Mouse (Mus musculus): ENCODE results near the gene H2-Ab1. TPM values are rescaled to one million over a fixed set of nuclear protein-coding genes. Genes with fewer than 3 reads are reported as not detected.

The H2-Ab1 gene
- polyA plus RNA-seq, 1 experiment from 2014 or later: 10.0 TPM

DNA sequence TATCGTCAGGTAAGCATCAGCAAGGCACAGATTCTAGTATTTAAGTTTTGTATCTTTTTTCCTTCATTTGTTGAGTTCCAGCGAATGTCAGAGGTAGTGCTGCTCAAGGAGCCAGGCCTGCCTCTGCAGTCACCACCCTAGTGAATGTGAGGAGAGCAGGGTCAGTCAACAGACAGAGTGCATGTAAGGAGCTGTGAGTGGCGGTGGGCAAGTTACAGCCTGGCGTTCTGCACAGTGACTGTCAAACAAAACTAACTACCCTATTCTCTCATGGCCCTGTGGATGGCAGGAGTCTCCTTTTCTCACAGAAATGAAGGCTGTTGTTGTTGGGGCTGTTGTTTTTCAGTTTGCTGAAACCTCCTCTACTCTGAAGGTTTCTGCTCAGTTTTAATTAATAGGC lies 27.9 kb downstream of the H2-Ab1 start:
- no peaks in the 10 kb centered on the region for H3K9me3 ChIP-seq (ENCODE audit: control insufficient read depth, low read length)
- no peak overlapping the region for H3K27ac ChIP-seq (replicated peaks in 1 of 2; ENCODE audit: control insufficient read depth in 1 of 2, insufficient read depth in 1 of 2, low read depth in 2 of 2, low read length in 2 of 2)
- H3K27me3 ChIP-seq (ENCODE audit: control insufficient read depth, insufficient read depth, low read length): no peaks in the 10 kb centered on the region
- H3K4me1 ChIP-seq (ENCODE audit: control insufficient read depth in 2 of 2, insufficient read depth in 2 of 2, low read length in 2 of 2): no peaks in the 10 kb centered on the region
- H3K36me3 ChIP-seq (ENCODE audit: control insufficient read depth, insufficient read depth, low read length): no peaks in the 10 kb centered on the region
- no peak overlapping the region for H3K4me3 ChIP-seq (ENCODE audit: control insufficient read depth in 1 of 2, insufficient read depth in 1 of 2, low read depth in 1 of 2, low read length in 2 of 2)
- no peak overlapping the region for H3K4me2 ChIP-seq (ENCODE audit: low read length)
- no peak overlapping the region for H3K9ac ChIP-seq (ENCODE audit: low read length)
- WGBS: 67% methylated on average over 4 of the region's 4 CpGs
- no peak for ATAC-seq (ENCODE audit: insufficient number of reproducible peaks, insufficient read depth, low FRiP score, low read depth)

GRCm38 (mm10) chr17:34285848-34286247 lies 28.4 kb downstream of the H2-Ab1 start:
- H3K9ac ChIP-seq (ENCODE audit: low read length): no peak overlapping the region
- 35% methylated on average over 4 of the region's 4 CpGs for WGBS

GRCm38 (mm10) chr17:34286501-34286900 lies 29.0 kb downstream of the H2-Ab1 start:
- no peaks in the 10 kb centered on the region for H3K36me3 ChIP-seq (ENCODE audit: control insufficient read depth, insufficient read depth, low read length)
- no peak overlapping the region for H3K4me2 ChIP-seq (ENCODE audit: low read length)
- no peaks in the 10 kb centered on the region for H3K27me3 ChIP-seq (ENCODE audit: control insufficient read depth, insufficient read depth, low read length)
- no peak overlapping the region for H3K4me3 ChIP-seq (ENCODE audit: control insufficient read depth in 1 of 2, insufficient read depth in 1 of 2, low read depth in 1 of 2, low read length in 2 of 2)
- ATAC-seq (ENCODE audit: insufficient number of reproducible peaks, insufficient read depth, low FRiP score, low read depth): no peak
- no peak overlapping the region for H3K27ac ChIP-seq (replicated peaks in 1 of 2; ENCODE audit: control insufficient read depth in 1 of 2, insufficient read depth in 1 of 2, low read depth in 2 of 2, low read length in 2 of 2)
- no peak overlapping the region for H3K9ac ChIP-seq (ENCODE audit: low read length)
- WGBS: 56% methylated on average over 5 of the region's 5 CpGs
- no peaks in the 10 kb centered on the region for H3K9me3 ChIP-seq (ENCODE audit: control insufficient read depth, low read length)
- no peaks in the 10 kb centered on the region for H3K4me1 ChIP-seq (ENCODE audit: control insufficient read depth in 2 of 2, insufficient read depth in 2 of 2, low read length in 2 of 2)

More at GRCm38 (mm10) chr17:34285848-34286247, 28.4 kb downstream of the H2-Ab1 start:
- H3K27ac ChIP-seq (replicated peaks in 1 of 2; ENCODE audit: control insufficient read depth in 1 of 2, insufficient read depth in 1 of 2, low read depth in 2 of 2, low read length in 2 of 2): no peak overlapping the region
- H3K4me2 ChIP-seq (ENCODE audit: low read length): no peak overlapping the region
- H3K4me1 ChIP-seq (ENCODE audit: control insufficient read depth in 2 of 2, insufficient read depth in 2 of 2, low read length in 2 of 2): no peaks in the 10 kb centered on the region
- no peaks in the 10 kb centered on the region for H3K36me3 ChIP-seq (ENCODE audit: control insufficient read depth, insufficient read depth, low read length)
- ATAC-seq (ENCODE audit: insufficient number of reproducible peaks, insufficient read depth, low FRiP score, low read depth): no peak
- H3K9me3 ChIP-seq (ENCODE audit: control insufficient read depth, low read length): no peaks in the 10 kb centered on the region
- no peak overlapping the region for H3K4me3 ChIP-seq (ENCODE audit: control insufficient read depth in 1 of 2, insufficient read depth in 1 of 2, low read depth in 1 of 2, low read length in 2 of 2)
- H3K27me3 ChIP-seq (ENCODE audit: control insufficient read depth, insufficient read depth, low read length): no peaks in the 10 kb centered on the region

DNA sequence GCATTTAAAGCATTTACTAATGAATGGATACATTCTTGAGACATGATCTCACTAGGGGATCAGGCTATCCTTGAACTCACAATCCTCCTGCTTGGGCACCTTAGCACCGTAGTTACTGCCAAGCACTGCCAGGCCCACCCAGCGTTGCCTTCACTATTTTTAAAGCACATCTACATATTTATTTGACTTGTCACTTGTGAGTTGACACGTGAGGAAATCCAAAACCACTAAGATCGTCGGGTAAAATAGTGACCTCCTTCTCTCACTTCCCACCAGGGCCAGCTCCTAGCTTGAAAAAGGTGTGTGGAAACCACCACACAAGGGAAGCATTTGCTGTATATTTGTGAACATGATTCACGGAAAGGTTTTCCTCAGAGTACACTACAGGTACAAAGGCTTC lies 29.5 kb downstream of the H2-Ab1 start:
- Histone ChIP-seq H3K4me2 (ENCODE audit: low read length) (no peak overlapping the region), H3K36me3 (ENCODE audit: control insufficient read depth, insufficient read depth, low read length) (no peaks in the 10 kb centered on the region), H3K9me3 (ENCODE audit: control insufficient read depth, low read length) (no peaks in the 10 kb centered on the region), H3K4me1 (ENCODE audit: control insufficient read depth in 2 of 2, insufficient read depth in 2 of 2, low read length in 2 of 2) (no peaks in the 10 kb centered on the region), H3K27me3 (ENCODE audit: control insufficient read depth, insufficient read depth, low read length) (no peaks in the 10 kb centered on the region), H3K9ac (ENCODE audit: low read length) (no peak overlapping the region), H3K4me3 (ENCODE audit: control insufficient read depth in 1 of 2, insufficient read depth in 1 of 2, low read depth in 1 of 2, low read length in 2 of 2) (no peak overlapping the region), H3K27ac (replicated peaks in 1 of 2; ENCODE audit: control insufficient read depth in 1 of 2, insufficient read depth in 1 of 2, low read depth in 2 of 2, low read length in 2 of 2) (no peak overlapping the region)
- 67% methylated on average over 6 of the region's 6 CpGs for WGBS
- ATAC-seq (ENCODE audit: insufficient number of reproducible peaks, insufficient read depth, low FRiP score, low read depth): no peak

DNA sequence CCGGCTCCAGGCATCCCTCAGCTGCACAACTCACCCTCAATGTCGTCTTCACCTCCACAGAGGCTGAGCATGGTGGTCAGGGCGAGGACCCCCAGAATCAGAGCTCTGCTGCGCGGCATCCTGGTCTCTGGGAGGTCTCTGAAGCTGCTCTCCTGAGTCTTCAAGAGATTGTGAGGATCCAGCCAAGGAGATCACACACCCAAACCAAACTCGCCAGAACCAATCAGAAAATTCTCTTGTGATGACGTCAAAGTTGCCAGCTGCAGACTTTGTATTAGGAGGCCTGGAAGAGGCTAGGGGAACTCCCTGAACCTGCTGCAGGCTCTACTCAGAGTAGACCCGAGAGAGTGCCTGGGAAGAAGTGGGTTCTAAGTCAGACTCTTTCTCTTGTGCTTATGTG lies 30.2 kb downstream of the H2-Ab1 start, which contains the start of gene H2-Aa:
Gene H2-Aa (minus strand): TSS at position 176 of the 400 bp plus-strand sequence.
- H3K9ac ChIP-seq (ENCODE audit: low read length): no peak within 1 kb of the TSS
- no peaks in the 10 kb centered on the region for H3K36me3 ChIP-seq (ENCODE audit: control insufficient read depth, insufficient read depth, low read length)
- H3K4me2 ChIP-seq (ENCODE audit: low read length): no peak within 1 kb of the TSS
- H3K4me3 ChIP-seq (ENCODE audit: control insufficient read depth in 1 of 2, insufficient read depth in 1 of 2, low read depth in 1 of 2, low read length in 2 of 2): no peak within 1 kb of the TSS
- H3K27ac ChIP-seq (replicated peaks in 1 of 2; ENCODE audit: control insufficient read depth in 1 of 2, insufficient read depth in 1 of 2, low read depth in 2 of 2, low read length in 2 of 2): no peak within 1 kb of the TSS
- ATAC-seq (ENCODE audit: insufficient number of reproducible peaks, insufficient read depth, low FRiP score, low read depth): peak; percentile 50; the same call in 1 of the 2 replicates
- no peaks in the 10 kb centered on the region for H3K9me3 ChIP-seq (ENCODE audit: control insufficient read depth, low read length)
- no peaks in the 10 kb centered on the region for H3K27me3 ChIP-seq (ENCODE audit: control insufficient read depth, insufficient read depth, low read length)
- 16% methylated on average over 8 of the region's 8 CpGs for WGBS
- no peaks in the 10 kb centered on the region for H3K4me1 ChIP-seq (ENCODE audit: control insufficient read depth in 2 of 2, insufficient read depth in 2 of 2, low read length in 2 of 2)

- Histone ChIP-seq H3K4me2 (ENCODE audit: low read length) (no peak overlapping the region), H3K27me3 (ENCODE audit: control insufficient read depth, insufficient read depth, low read length) (no peaks in the 10 kb centered on the region), H3K9ac (ENCODE audit: low read length) (no peak overlapping the region), H3K36me3 (ENCODE audit: control insufficient read depth, insufficient read depth, low read length) (no peaks in the 10 kb centered on the region), H3K4me1 (ENCODE audit: control insufficient read depth in 2 of 2, insufficient read depth in 2 of 2, low read length in 2 of 2) (no peaks in the 10 kb centered on the region), H3K9me3 (ENCODE audit: control insufficient read depth, low read length) (no peaks in the 10 kb centered on the region), H3K4me3 (ENCODE audit: control insufficient read depth in 1 of 2, insufficient read depth in 1 of 2, low read depth in 1 of 2, low read length in 2 of 2) (no peak overlapping the region), H3K27ac (replicated peaks in 1 of 2; ENCODE audit: control insufficient read depth in 1 of 2, insufficient read depth in 1 of 2, low read depth in 2 of 2, low read length in 2 of 2) (no peak overlapping the region)
- 71% methylated on average over 3 of the region's 3 CpGs for WGBS
- no peak for ATAC-seq (ENCODE audit: insufficient number of reproducible peaks, insufficient read depth, low FRiP score, low read depth)
Observed at GRCm38 (mm10) chr17:34288131-34288530, 30.6 kb downstream of the H2-Ab1 start.

DNA sequence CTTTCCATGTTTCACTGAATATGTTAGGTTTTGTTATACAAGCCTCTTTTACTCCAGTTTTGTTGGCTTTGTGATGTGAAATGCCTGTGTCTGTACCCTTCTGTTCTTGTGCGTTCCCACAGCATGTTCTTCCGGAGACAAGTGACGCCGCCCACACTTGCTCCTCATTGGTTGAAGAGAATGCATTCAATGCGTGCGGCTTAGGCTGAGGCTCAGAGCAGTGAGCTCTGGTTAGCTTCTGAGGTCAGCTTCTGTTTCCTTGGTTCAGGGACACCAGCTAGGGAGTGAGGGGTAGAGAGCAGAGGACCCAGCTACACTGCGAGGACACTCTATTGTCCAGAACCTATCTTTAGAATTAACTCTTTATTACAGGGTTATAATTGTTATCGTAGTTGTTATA lies 34.1 kb downstream of the H2-Ab1 start:
- 16% methylated on average over 8 of the region's 8 CpGs for WGBS
- no peaks in the 10 kb centered on the region for H3K27me3 ChIP-seq (ENCODE audit: control insufficient read depth, insufficient read depth, low read length)
- no peak overlapping the region for H3K4me3 ChIP-seq (ENCODE audit: control insufficient read depth in 1 of 2, insufficient read depth in 1 of 2, low read depth in 1 of 2, low read length in 2 of 2)
- peaks cover 2 to 3% of the 10 kb centered on the region in 2 experiments; a peak in 2 of 4 replicates for H3K4me1 ChIP-seq (ENCODE audit: control insufficient read depth in 2 of 2, insufficient read depth in 2 of 2, low read length in 2 of 2)
- no peak overlapping the region for H3K27ac ChIP-seq (replicated peaks in 1 of 2; ENCODE audit: control insufficient read depth in 1 of 2, insufficient read depth in 1 of 2, low read depth in 2 of 2, low read length in 2 of 2)
- ATAC-seq (ENCODE audit: insufficient number of reproducible peaks, insufficient read depth, low FRiP score, low read depth): peak; percentile 66; the same call in 1 of the 2 replicates
- no peaks in the 10 kb centered on the region for H3K36me3 ChIP-seq (ENCODE audit: control insufficient read depth, insufficient read depth, low read length)
- H3K9ac ChIP-seq (ENCODE audit: low read length): no peak overlapping the region
- H3K9me3 ChIP-seq (ENCODE audit: control insufficient read depth, low read length): no peaks in the 10 kb centered on the region
- no peak overlapping the region for H3K4me2 ChIP-seq (ENCODE audit: low read length)

- no peak for ATAC-seq (ENCODE audit: insufficient number of reproducible peaks, insufficient read depth, low FRiP score, low read depth)
- no peak overlapping the region for H3K4me2 ChIP-seq (ENCODE audit: low read length)
- WGBS: 83% methylated on average over 4 of the region's 4 CpGs
- H3K9me3 ChIP-seq (ENCODE audit: control insufficient read depth, low read length): no peaks in the 10 kb centered on the region
- peaks cover 2 to 3% of the 10 kb centered on the region in 2 experiments; a peak in 2 of 4 replicates for H3K4me1 ChIP-seq (ENCODE audit: control insufficient read depth in 2 of 2, insufficient read depth in 2 of 2, low read length in 2 of 2)
- H3K27ac ChIP-seq (replicated peaks in 1 of 2; ENCODE audit: control insufficient read depth in 1 of 2, insufficient read depth in 1 of 2, low read depth in 2 of 2, low read length in 2 of 2): no peak overlapping the region
- H3K9ac ChIP-seq (ENCODE audit: low read length): no peak overlapping the region
- no peak overlapping the region for H3K4me3 ChIP-seq (ENCODE audit: control insufficient read depth in 1 of 2, insufficient read depth in 1 of 2, low read depth in 1 of 2, low read length in 2 of 2)
- no peaks in the 10 kb centered on the region for H3K27me3 ChIP-seq (ENCODE audit: control insufficient read depth, insufficient read depth, low read length)
- H3K36me3 ChIP-seq (ENCODE audit: control insufficient read depth, insufficient read depth, low read length): no peaks in the 10 kb centered on the region
Observed at GRCm38 (mm10) chr17:34292570-34292969, 35.1 kb downstream of the H2-Ab1 start.
